Mouse (Mus musculus) liver, embryonic 13.5 days (tissue): ENCODE data around the gene Gas8. TPM values are rescaled to one million over a fixed set of nuclear protein-coding genes. Genes with fewer than 3 reads are reported as not detected.
"Not testable (repeated sequence)": the region's sequence is repeated elsewhere in the genome, so short reads cannot be mapped to it uniquely, and the experiment has no call there.

Experiments
- ATAC-seq: fragments of 200-750 bp; cut with Nextera tagmentation; 2 replicates; pipeline ENCODE4 v1.8.0; 2017; ENCODE audit warnings: low read depth, mild to moderate bottlenecking, moderate number of reproducible peaks, moderate library complexity
- DNase-seq: peaks from one replicate; pipeline ENCODE4 v3.0.0; 2022
- H3K27ac ChIP-seq: fragments of 300-500 bp; sonication (generic); 2 replicates; pipeline ENCODE4 v1.5.1; 2015; ENCODE audit warnings: moderate library complexity, mild to moderate bottlenecking, inconsistent platforms
- H3K27me3 ChIP-seq: fragments of 300-500 bp; sonication (generic); 2 replicates; pipeline ENCODE4 v1.6.1; 2015; ENCODE audit warnings: mild to moderate bottlenecking, inconsistent platforms
- H3K36me3 ChIP-seq: fragments of 300-500 bp; sonication (generic); 2 replicates; pipeline ENCODE4 v1.6.1; 2015; ENCODE audit warnings: mild to moderate bottlenecking, inconsistent platforms
- H3K4me1 ChIP-seq: fragments of 300-500 bp; sonication (generic); replicated peaks from 2 replicates; pipeline ENCODE4 v1.6.1; 2015; ENCODE audit warnings: inconsistent platforms
- H3K4me2 ChIP-seq: fragments of 300-500 bp; sonication (generic); 2 replicates; pipeline ENCODE4 v1.6.1; 2015; ENCODE audit warnings: inconsistent platforms, mild to moderate bottlenecking, moderate library complexity
- H3K4me3 ChIP-seq: fragments of 300-500 bp; sonication (generic); replicated peaks from 2 replicates; pipeline ENCODE4 v1.5.1; 2015; ENCODE audit warnings: mild to moderate bottlenecking, inconsistent platforms
- H3K9ac ChIP-seq: fragments of 300-500 bp; sonication (generic); 2 replicates; pipeline ENCODE4 v1.6.1; 2015; ENCODE audit warnings: mild to moderate bottlenecking, inconsistent platforms
- H3K9me3 ChIP-seq: fragments of 300-500 bp; sonication (generic); replicated peaks from 2 replicates; pipeline ENCODE4 v1.6.1; 2016; ENCODE audit warnings: inconsistent platforms
- WGBS: fragments of 180-500 bp; shearing (Covaris S2); methylation state at CpG from one replicate; pipeline ENCODE4 v1.1.7; 2015; ENCODE audit not compliant: insufficient replicate concordance; 5-methylcytosine and 5-hydroxymethylcytosine counted together
- polyA plus RNA-seq: library from polyadenylated mRNA; unstranded; fragments of >200 nt; fragmentation: Nextera tagmentation; extraction: Ambion mirVana; gene quantifications from 2 replicates; pipeline ENCODE4 v1.2.1, GENCODE M21; 2015

The Gas8 gene
- polyA plus RNA-seq, 1 experiment from 2014 or later = 4.2 TPM

DNA sequence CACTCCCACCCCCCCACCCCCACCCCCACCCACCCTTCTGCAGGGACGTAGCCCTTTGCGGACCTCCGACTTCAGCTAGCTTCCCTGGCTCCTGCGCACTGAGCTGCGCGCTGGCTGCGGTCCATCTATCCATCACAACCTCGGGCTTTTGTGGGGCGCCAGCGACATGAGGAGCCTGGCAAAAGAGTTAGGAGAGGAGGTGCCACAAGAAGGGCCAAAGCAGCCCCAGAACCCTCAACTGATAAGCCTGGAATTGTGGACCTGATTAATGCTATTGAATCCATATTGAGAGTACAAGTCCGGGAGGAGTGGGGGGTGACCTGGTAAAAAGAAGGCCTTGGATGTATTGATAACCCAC lies 3.1 kb upstream of the Gas8 start:
- DNase-seq (no peak), ATAC-seq (no peak)
- Histone ChIP-seq H3K4me3 (peak overlapping the region; percentile 59), H3K4me2 (peak overlapping the region; percentile 77), H3K36me3 (no peaks in the 10 kb centered on the region), H3K27me3 (peaks cover 59% of the 10 kb centered on the region), H3K27ac (no peak overlapping the region), H3K9me3 (no peaks in the 10 kb centered on the region), H3K4me1 (peaks cover 24% of the 10 kb centered on the region), H3K9ac (no peak overlapping the region)
- 5% methylated on average over 11 of the region's 11 CpGs for WGBS

GRCm38 (mm10) chr8:123516596-123516995 lies 2.0 kb upstream of the Gas8 start:
- Histone ChIP-seq H3K9ac (no peak overlapping the region), H3K27ac (no peak overlapping the region), H3K27me3 (peaks cover 59% of the 10 kb centered on the region), H3K4me3 (no peak overlapping the region), H3K4me1 (peaks cover 24% of the 10 kb centered on the region), H3K36me3 (0 out of 2 replicates have a peak, but pooled peaks cover 3% of the 10 kb centered on the region), H3K9me3 (no peaks in the 10 kb centered on the region), H3K4me2 (no peak overlapping the region)
- WGBS = 40% methylated on average over 2 of the region's 2 CpGs
- DNase-seq (no peak), ATAC-seq (no peak)

GRCm38 (mm10) chr8:123518172-123518571 lies 462 bp upstream of the Gas8 start:
- H3K9ac ChIP-seq = 0 out of 2 replicates have a peak overlapping the region, but pooled peaks have one; percentile 3

GRCm38 (mm10) chr8:123520048-123520447 lies 1.4 kb downstream of the Gas8 start:
- ATAC-seq, H3K4me2 ChIP-seq, H3K9me3 ChIP-seq, DNase-seq, H3K9ac ChIP-seq, H3K4me3 ChIP-seq, H3K27ac ChIP-seq: not testable (repeated sequence)
- 88% methylated on average over 1 of the region's 1 CpGs for WGBS
- Histone ChIP-seq H3K27me3 (peaks cover 30% of the 10 kb centered on the region), H3K4me1 (peaks cover 17% of the 10 kb centered on the region), H3K36me3 (peaks cover 25% of the 10 kb centered on the region)

More at GRCm38 (mm10) chr8:123518172-123518571, 462 bp upstream of the Gas8 start:
- Histone ChIP-seq H3K4me1 (peaks cover 24% of the 10 kb centered on the region), H3K27me3 (peaks cover 48% of the 10 kb centered on the region), H3K4me2 (peak overlapping the region; percentile 82), H3K36me3 (0 out of 2 replicates have a peak, but pooled peaks cover 11% of the 10 kb centered on the region), H3K27ac (no peak overlapping the region), H3K9me3 (no peaks in the 10 kb centered on the region), H3K4me3 (peak overlapping the region; percentile 66)
- DNase-seq (no peak), ATAC-seq (no peak)
- 34% methylated on average over 10 of the region's 10 CpGs for WGBS

GRCm38 (mm10) chr8:123527720-123528489 lies 9.3 kb downstream of the Gas8 start:
- DNase-seq = no peak
- no peak overlapping the region for H3K27ac ChIP-seq
- peaks cover 64% of the 10 kb centered on the region for H3K36me3 ChIP-seq
- no peaks in the 10 kb centered on the region for H3K9me3 ChIP-seq
- H3K9ac ChIP-seq = no peak overlapping the region
- 82% methylated on average over 25 of the region's 25 CpGs for WGBS
- H3K4me1 ChIP-seq = no peaks in the 10 kb centered on the region
- no peak overlapping the region for H3K4me3 ChIP-seq
- no peak for ATAC-seq
- no peak overlapping the region for H3K4me2 ChIP-seq
- no peaks in the 10 kb centered on the region for H3K27me3 ChIP-seq

DNA sequence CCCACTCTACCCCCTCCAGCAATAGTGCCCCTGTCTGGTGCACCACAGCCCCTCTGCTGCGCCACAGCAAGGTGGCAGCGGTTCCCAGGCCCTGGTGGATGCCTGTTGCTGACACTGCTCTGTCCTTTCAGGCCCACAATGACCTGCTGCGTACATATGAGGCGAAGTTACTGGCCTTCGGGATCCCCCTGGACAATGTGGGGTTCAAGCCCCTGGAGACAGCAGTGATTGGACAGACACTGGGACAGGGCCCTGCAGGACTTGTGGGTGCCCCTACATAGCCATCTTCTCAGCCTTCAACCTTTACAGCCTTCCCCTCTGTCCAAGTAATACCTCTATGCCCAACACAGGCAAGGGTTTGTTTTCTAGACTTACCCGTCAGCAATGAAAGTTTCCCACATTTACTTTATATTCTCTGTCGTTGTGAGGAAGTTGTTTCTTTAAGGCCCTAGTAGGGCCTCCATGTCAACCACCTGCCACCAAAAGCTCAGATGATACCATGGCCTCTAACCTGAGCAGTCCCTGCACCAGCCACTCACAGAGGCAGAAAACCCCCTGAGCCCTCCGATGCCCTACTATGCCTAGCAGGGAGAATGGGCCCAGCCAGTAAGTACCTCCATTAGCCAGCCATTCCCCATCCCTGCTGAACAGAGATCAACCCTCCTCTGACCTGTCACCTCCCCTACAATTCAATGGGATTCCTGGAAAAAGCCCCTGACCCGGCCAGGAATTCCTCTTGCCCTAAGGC lies 17.8 kb downstream of the Gas8 start:
- Histone ChIP-seq H3K27ac (no peak overlapping the region), H3K9me3 (no peaks in the 10 kb centered on the region), H3K36me3 (peaks cover 29% of the 10 kb centered on the region), H3K9ac (no peak overlapping the region), H3K4me1 (no peaks in the 10 kb centered on the region), H3K4me2 (no peak overlapping the region), H3K27me3 (peaks cover 21% of the 10 kb centered on the region), H3K4me3 (no peak overlapping the region)
- WGBS = 75% methylated on average over 9 of the region's 9 CpGs
- DNase-seq (no peak), ATAC-seq (no peak)

DNA sequence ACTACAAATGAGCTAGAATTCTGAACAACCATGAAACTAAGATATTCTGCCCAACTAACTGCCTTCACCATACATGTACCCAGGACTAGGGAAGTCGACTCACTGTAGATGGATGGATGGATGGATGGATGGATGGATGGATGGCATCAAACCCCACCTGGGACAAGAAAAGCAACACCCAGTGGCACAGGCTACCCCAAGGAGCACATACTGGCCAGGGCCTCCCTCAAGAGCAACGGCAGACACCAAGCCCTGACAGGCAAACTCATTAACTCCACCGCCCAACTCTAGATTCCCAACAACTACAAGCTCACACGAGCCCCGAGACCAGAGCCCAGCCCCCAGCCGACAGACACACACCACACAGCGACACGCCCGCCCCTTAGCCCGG lies 18.4 kb downstream of the Gas8 start:
- Histone ChIP-seq H3K4me1 (no peaks in the 10 kb centered on the region), H3K27me3 (peaks cover 21% of the 10 kb centered on the region), H3K36me3 (peaks cover 23% of the 10 kb centered on the region), H3K9ac (no peak overlapping the region), H3K27ac (no peak overlapping the region), H3K4me2 (no peak overlapping the region), H3K9me3 (no peaks in the 10 kb centered on the region), H3K4me3 (no peak overlapping the region)
- DNase-seq = no peak
- 20% methylated on average over 10 of the region's 10 CpGs for WGBS
- ATAC-seq = no peak

GRCm38 (mm10) chr8:123537641-123538040 lies 19.0 kb downstream of the Gas8 start:
- not testable (repeated sequence) for H3K4me3 ChIP-seq, H3K4me1 ChIP-seq, ATAC-seq, H3K9ac ChIP-seq, H3K9me3 ChIP-seq, H3K4me2 ChIP-seq, DNase-seq, H3K27ac ChIP-seq
- H3K27me3 ChIP-seq = peaks cover 21% of the 10 kb centered on the region
- WGBS = 68% methylated on average over 7 of the region's 14 CpGs
- peaks cover 23% of the 10 kb centered on the region for H3K36me3 ChIP-seq

DNA sequence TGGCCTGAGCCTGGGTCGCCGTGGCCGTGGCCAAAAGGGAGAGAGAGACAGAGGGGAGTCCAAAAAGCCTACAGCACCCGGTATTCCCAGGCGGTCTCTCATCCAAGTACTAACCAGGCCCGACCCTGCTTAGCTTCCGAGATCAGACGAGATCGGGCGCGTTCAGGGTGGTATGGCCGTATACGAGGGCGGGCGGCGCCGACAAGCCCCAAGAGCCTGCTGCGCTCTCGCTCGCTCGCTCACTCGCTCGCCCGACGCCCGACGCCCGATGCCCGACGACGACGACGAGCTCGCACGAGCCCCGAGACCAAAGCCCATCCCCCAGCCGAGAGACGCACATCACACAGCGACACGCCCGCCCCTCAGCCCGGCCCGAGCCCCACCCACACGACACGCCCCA lies 45.6 kb downstream of the Gas8 start:
- H3K36me3 ChIP-seq, DNase-seq, H3K27ac ChIP-seq, H3K9ac ChIP-seq, ATAC-seq, H3K4me1 ChIP-seq, H3K4me3 ChIP-seq, H3K4me2 ChIP-seq, H3K27me3 ChIP-seq, H3K9me3 ChIP-seq: not testable (repeated sequence)
- no CpG with 5 or more reads among the region's 45 CpGs for WGBS

- H3K4me3 ChIP-seq, ATAC-seq, DNase-seq, H3K27ac ChIP-seq, H3K27me3 ChIP-seq, H3K36me3 ChIP-seq, H3K9ac ChIP-seq, H3K9me3 ChIP-seq, H3K4me1 ChIP-seq, H3K4me2 ChIP-seq: not testable (repeated sequence)
- WGBS = 75% methylated on average over 4 of the region's 10 CpGs
Observed at GRCm38 (mm10) chr8:123575386-123575785, 56.8 kb downstream of the Gas8 start.
